Mouse (Mus musculus): ENCODE measurements around the gene Gps2. TPM values are rescaled to one million over a fixed set of nuclear protein-coding genes. Genes with fewer than 3 reads are reported as not detected.
"Not testable (repeated sequence)": the region's sequence is repeated elsewhere in the genome, so short reads cannot be mapped to it uniquely, and the experiment has no call there.

Gps2 gene
- polyA plus RNA-seq, 1 experiment = 290 TPM

DNA sequence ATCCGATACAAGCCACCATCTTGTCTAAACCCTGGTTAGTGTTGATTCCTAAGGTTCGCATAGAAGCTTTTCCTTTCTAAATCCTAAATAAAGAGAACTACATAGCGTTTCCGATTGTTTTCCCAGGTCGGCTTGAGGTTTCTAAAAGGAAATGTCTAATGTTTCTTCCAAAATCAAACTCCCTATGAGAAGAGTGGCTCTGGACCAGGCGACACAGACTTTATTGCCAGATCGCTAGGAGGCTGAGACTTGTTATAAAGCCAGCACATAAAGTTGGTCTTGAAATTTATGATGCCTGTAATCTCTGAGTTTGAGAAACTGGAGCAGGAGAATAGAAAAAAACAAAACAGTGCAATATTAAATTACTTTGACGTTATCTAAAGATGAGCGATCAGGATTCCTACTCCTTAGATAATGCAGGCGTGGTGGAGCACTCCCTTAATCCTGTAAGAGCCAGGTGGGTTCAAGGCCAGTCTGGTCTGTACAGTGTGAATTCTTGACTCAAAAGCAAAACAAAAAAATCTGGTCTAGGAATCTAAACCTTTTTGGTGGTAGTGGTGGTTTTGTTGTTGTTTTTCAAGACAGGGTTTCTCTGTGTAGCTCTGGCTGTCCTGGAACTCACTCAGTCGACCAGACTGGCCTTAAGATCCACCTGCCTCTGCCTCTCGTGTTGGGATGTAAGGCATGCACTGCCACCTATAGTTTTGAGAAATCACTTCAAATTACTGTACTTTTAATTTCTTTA, 8.5 kb downstream of the Gps2 start:
- Histone ChIP-seq H3K27me3 (ENCODE audit: control insufficient read depth, insufficient read depth, low read length) (no peaks in the 10 kb centered on the region), H3K27ac (ENCODE audit: control insufficient read depth, insufficient read depth, low read depth, low read length) (peak overlapping the region; percentile 96), H3K4me1 (ENCODE audit: control insufficient read depth, insufficient read depth, low read length) (peaks cover 11% of the 10 kb centered on the region), H3K4me3 (ENCODE audit: control insufficient read depth, low read depth, low read length) (peak overlapping the region; percentile 88), H3K36me3 (ENCODE audit: control insufficient read depth, insufficient read depth, low read length) (peaks cover 7% of the 10 kb centered on the region)
- no peak for TF ChIP-seq POLR2A (IDR thresholded peaks at IDR 0.05; ENCODE audit: control insufficient read depth, low read depth, low read length)
- TF ChIP-seq CTCF (IDR thresholded peaks at IDR 0.05; ENCODE audit: control insufficient read depth, insufficient read depth, insufficient replicate concordance, low read depth, low read length) = no peak

DNA sequence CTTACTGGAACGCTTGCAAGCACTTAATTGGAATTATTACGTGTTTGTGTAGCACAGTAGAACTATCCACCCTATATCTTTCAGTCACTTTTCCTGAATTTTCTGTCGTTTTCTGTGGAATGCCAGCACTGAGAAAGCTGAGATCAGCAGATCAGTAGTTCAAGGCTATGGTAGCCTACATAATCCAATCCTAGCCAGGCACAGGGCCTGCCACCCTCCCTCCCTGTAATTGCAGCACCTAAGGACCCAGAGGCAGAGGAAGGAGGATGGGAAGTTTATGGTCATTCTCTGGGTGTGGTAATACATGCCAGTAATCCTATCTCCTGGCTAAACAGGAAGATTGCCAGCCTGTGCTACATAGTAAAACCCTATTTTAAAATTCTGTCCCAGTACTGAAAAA, 9.1 kb downstream of the Gps2 start:
- Histone ChIP-seq H3K27me3 (ENCODE audit: control insufficient read depth, insufficient read depth, low read length) (no peaks in the 10 kb centered on the region), H3K36me3 (ENCODE audit: control insufficient read depth, insufficient read depth, low read length) (peaks cover 7% of the 10 kb centered on the region), H3K27ac (ENCODE audit: control insufficient read depth, insufficient read depth, low read depth, low read length) (peak overlapping the region; percentile 96), H3K4me1 (ENCODE audit: control insufficient read depth, insufficient read depth, low read length) (peaks cover 11% of the 10 kb centered on the region), H3K4me3 (ENCODE audit: control insufficient read depth, low read depth, low read length) (peak overlapping the region; percentile 64; the same call in 1 of the 2 replicates)
- TF ChIP-seq CTCF (IDR thresholded peaks at IDR 0.05; ENCODE audit: control insufficient read depth, insufficient read depth, insufficient replicate concordance, low read depth, low read length) = no peak
- no peak for TF ChIP-seq POLR2A (IDR thresholded peaks at IDR 0.05; ENCODE audit: control insufficient read depth, low read depth, low read length)

DNA sequence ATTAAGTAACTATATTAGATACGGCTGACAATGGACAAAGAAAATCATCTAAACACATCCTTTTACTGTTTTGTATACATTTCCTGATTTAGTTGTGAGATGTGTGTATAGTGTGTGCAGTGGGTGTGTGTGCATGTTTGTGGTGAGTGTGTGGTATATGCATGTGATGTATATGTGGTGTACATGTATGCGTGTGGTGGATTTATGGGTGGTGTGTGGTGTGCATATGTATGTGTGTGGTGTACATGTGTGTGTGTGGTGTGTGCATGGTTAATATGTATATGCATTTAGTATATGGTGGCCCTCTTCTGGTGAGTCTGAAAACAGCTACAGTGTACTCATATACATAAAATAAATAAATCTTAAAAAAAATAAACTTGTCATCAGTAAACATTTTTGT, 13.8 kb downstream of the Gps2 start:
- TF ChIP-seq POLR2A (IDR thresholded peaks at IDR 0.05; ENCODE audit: control insufficient read depth, low read depth, low read length) (no peak), CTCF (IDR thresholded peaks at IDR 0.05; ENCODE audit: control insufficient read depth, insufficient read depth, insufficient replicate concordance, low read depth, low read length) (no peak)
- Histone ChIP-seq H3K4me1 (ENCODE audit: control insufficient read depth, insufficient read depth, low read length) (peaks cover 4% of the 10 kb centered on the region), H3K4me3 (ENCODE audit: control insufficient read depth, low read depth, low read length) (no peak overlapping the region), H3K27ac (ENCODE audit: control insufficient read depth, insufficient read depth, low read depth, low read length) (no peak overlapping the region), H3K36me3 (ENCODE audit: control insufficient read depth, insufficient read depth, low read length) (no peaks in the 10 kb centered on the region), H3K27me3 (ENCODE audit: control insufficient read depth, insufficient read depth, low read length) (no peaks in the 10 kb centered on the region)

DNA sequence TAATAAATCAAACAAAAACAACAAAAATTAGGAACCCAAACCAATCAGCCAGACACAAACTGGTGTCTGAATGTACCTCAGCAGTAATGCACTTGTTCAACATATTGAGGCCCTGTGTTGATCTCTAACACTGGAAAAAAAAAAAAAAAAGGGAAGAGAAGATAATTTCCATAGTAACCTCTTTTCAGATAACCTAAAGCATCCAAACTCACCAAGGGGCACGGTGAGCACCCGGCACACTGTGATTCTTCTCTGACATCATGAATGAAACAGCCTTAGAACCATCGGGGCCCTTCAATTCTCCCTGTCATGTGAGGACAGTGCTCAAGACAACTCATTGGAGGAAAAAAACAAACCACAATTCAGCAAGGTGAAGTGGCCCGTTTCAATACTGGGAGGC, 16.0 kb downstream of the Gps2 start:
- no peak overlapping the region for H3K4me3 ChIP-seq (ENCODE audit: control insufficient read depth, low read depth, low read length)
- no peaks in the 10 kb centered on the region for H3K36me3 ChIP-seq (ENCODE audit: control insufficient read depth, insufficient read depth, low read length)
- H3K27me3 ChIP-seq (ENCODE audit: control insufficient read depth, insufficient read depth, low read length) = no peaks in the 10 kb centered on the region
- TF ChIP-seq POLR2A (IDR thresholded peaks at IDR 0.05; ENCODE audit: control insufficient read depth, low read depth, low read length) (no peak), CTCF (IDR thresholded peaks at IDR 0.05; ENCODE audit: control insufficient read depth, insufficient read depth, insufficient replicate concordance, low read depth, low read length) (no peak)
- peaks cover 4% of the 10 kb centered on the region for H3K4me1 ChIP-seq (ENCODE audit: control insufficient read depth, insufficient read depth, low read length)
- no peak overlapping the region for H3K27ac ChIP-seq (ENCODE audit: control insufficient read depth, insufficient read depth, low read depth, low read length)

DNA sequence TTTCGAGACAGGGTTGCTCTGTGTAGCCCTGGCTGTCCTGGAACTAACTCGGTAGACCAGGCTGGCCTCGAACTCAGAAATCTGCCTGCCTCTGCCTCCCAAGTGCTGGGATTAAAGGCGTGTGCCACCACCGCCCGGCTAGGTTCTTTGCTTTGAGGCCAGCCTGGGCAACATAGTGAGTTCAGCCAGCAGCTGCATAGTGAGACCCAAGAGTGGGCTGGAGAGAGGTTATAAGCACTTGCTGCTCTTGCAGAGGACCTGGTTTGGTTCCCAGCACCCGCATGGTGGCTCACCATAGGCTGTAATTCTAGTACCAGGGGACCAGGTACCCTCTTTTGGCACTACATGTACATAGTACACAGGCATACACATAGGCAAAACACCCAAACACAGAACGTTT, 16.5 kb downstream of the Gps2 start:
- not testable (repeated sequence) for H3K4me1 ChIP-seq (ENCODE audit: control insufficient read depth, insufficient read depth, low read length); H3K27ac ChIP-seq (ENCODE audit: control insufficient read depth, insufficient read depth, low read depth, low read length); H3K36me3 ChIP-seq (ENCODE audit: control insufficient read depth, insufficient read depth, low read length); H3K27me3 ChIP-seq (ENCODE audit: control insufficient read depth, insufficient read depth, low read length); H3K4me3 ChIP-seq (ENCODE audit: control insufficient read depth, low read depth, low read length)

DNA sequence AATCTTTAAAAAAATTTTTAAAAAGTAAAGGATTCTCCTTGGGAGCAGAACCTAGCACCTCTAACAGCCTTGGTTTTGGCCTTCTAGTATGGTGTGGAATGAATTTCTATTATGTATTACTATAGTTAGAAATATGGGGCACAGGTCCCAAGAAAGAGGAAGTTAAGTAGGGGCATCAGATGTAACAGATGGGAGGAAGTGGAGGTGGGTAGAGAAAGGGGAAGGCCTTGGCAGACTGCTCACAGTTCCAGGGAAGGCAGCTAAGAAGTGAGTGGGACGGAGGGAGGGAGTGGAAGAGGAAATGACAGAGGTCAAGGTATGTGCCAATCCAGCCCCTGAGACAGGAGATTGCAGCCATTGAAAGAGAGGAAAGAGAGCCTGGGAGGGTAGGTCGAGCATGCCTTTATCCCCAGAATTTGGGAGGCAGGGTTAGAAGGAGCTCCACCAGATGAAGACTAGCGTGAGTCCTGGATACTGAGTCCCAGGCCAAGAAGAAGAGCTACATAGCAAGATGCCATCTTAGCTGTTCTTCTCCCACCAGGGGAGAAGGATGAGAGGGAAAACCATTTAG, 17.4 kb downstream of the Gps2 start:
- Histone ChIP-seq H3K27ac (ENCODE audit: control insufficient read depth, insufficient read depth, low read depth, low read length) (no peak overlapping the region), H3K4me3 (ENCODE audit: control insufficient read depth, low read depth, low read length) (no peak overlapping the region)
- TF ChIP-seq CTCF (IDR thresholded peaks at IDR 0.05; ENCODE audit: control insufficient read depth, insufficient read depth, insufficient replicate concordance, low read depth, low read length) (no peak), POLR2A (IDR thresholded peaks at IDR 0.05; ENCODE audit: control insufficient read depth, low read depth, low read length) (no peak)

DNA sequence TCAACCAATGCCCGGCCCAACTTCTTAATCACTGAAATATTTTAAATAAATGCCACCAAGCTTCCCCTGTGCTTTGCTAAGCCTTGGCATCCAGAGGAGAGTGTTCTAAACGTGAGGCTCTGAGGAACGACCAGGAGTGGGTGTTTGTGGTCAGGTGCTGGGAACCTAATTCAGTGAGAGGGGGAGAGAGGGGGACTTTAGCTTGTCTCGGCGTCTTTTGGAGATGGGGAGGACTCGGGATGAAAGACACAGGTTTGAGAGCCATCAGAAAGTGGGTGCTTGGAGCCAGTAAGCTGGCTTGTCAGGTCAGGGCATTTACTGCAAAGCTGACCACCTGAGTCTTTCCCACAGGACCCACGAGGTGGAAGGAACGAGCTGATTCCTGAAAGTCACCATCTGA, 18.1 kb downstream of the Gps2 start:
- peaks cover 6% of the 10 kb centered on the region for H3K4me1 ChIP-seq (ENCODE audit: control insufficient read depth, insufficient read depth, low read length)
- H3K27me3 ChIP-seq (ENCODE audit: control insufficient read depth, insufficient read depth, low read length) = no peaks in the 10 kb centered on the region
- H3K36me3 ChIP-seq (ENCODE audit: control insufficient read depth, insufficient read depth, low read length) = peaks cover 2% of the 10 kb centered on the region; the same call in 1 of the 2 replicates
- H3K4me3 ChIP-seq (ENCODE audit: control insufficient read depth, low read depth, low read length) = no peak overlapping the region
- no peak for TF ChIP-seq CTCF (IDR thresholded peaks at IDR 0.05; ENCODE audit: control insufficient read depth, insufficient read depth, insufficient replicate concordance, low read depth, low read length)
- TF ChIP-seq POLR2A (IDR thresholded peaks at IDR 0.05; ENCODE audit: control insufficient read depth, low read depth, low read length) = no peak
- H3K27ac ChIP-seq (ENCODE audit: control insufficient read depth, insufficient read depth, low read depth, low read length) = no peak overlapping the region

More for the DNA sequence above, 17.4 kb downstream of the Gps2 start:
- Histone ChIP-seq H3K36me3 (ENCODE audit: control insufficient read depth, insufficient read depth, low read length) (no peaks in the 10 kb centered on the region), H3K27me3 (ENCODE audit: control insufficient read depth, insufficient read depth, low read length) (no peaks in the 10 kb centered on the region), H3K4me1 (ENCODE audit: control insufficient read depth, insufficient read depth, low read length) (peaks cover 4% of the 10 kb centered on the region)
